9 mouse cellular contexts compared by ENCODE assay signal in the genomic region with DNA sequence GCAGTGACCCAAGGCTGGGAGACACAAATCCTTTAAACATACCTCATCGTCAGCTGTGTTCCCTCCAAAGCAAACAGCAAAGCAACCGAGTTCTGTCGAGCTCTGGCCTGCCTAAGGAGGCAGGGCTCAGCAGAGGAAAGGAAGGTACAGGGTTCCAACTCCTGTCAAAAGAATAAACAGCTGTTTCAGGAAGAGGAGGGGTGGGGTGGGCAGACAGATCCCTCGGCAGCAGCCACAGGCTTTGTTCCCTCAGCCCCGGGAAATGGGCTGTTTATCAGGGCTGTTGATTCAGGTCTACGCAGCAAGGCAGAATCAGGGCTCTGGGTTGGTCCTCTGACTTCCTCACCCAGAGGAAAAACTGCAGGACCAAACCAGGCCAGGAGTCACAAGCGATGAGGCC. TPM values are rescaled to one million over a fixed set of nuclear protein-coding genes. Genes with fewer than 3 reads are reported as not detected.
DNase-seq lines count a peak whose midpoint lies in the region; ATAC-seq and TF ChIP-seq lines count a peak whose summit lies in the region.
"Had no signal": no experiment of that assay in that cellular context is flagged by ENCODE, and none has a peak within 500 bp of the region (broad histone marks: within the 10 kb centered on the region; RNA-seq: fewer than 3 reads in every experiment).

No protein-coding gene starts in this region.

- no peaks in the 10 kb centered on the region for H3K9me3 ChIP-seq in intestine, embryonic 14.5 days (ENCODE audit: control insufficient read depth, low read length)
- no peaks in the 10 kb centered on the region for H3K9me3 ChIP-seq in liver, embryonic 16.5 days (replicated peaks; ENCODE audit: control insufficient read depth, low read length)
- H3K9me3 ChIP-seq: G1E had no signal

- 17% methylated on average over 7 of the region's 7 CpGs for WGBS in intestine, embryonic 14.5 days
- WGBS in liver, embryonic 16.5 days (ENCODE audit: insufficient replicate concordance) = 33% methylated on average over 7 of the region's 7 CpGs
- 40% methylated on average over 7 of the region's 7 CpGs for WGBS in cerebellum, adult 2 months

- peak; percentile 21 for DNase-seq in urinary bladder, postnatal 14 days (ENCODE audit: low spot score)
- DNase-seq in urinary bladder, postnatal 10 days (ENCODE audit: low spot score) = no peak
- DNase-seq in intestine, embryonic 14.5 days (ENCODE audit: low spot score) = no peak
- no peak for DNase-seq in cerebellum, adult 18-20 months
- DNase-seq in cerebellum, adult 2 months = no peak
- DNase-seq in gastrocnemius, adult 8-10 months (ENCODE audit: low spot score in 2 of 2) = no peak

- no peak for TF ChIP-seq POLR2A in cerebellum, adult 2 months (IDR thresholded peaks at IDR 0.05; ENCODE audit: borderline replicate concordance, insufficient read depth, low read length)

- no peak for TF ChIP-seq CTCF in cerebellum, adult 2 months (IDR thresholded peaks at IDR 0.05; ENCODE audit: borderline replicate concordance, insufficient read depth, low read depth, low read length)

- no peaks in the 10 kb centered on the region for H3K27me3 ChIP-seq in intestine, embryonic 14.5 days (replicated peaks; ENCODE audit: control insufficient read depth, insufficient read depth, low read length)
- no peaks in the 10 kb centered on the region for H3K27me3 ChIP-seq in liver, embryonic 16.5 days (ENCODE audit: control insufficient read depth, insufficient read depth, low read depth, low read length)
- H3K27me3 ChIP-seq in cerebellum, adult 2 months (ENCODE audit: control insufficient read depth, insufficient read depth, low read length) = no peaks in the 10 kb centered on the region

- H3K36me3 ChIP-seq in intestine, embryonic 14.5 days (ENCODE audit: control insufficient read depth, insufficient read depth, low read length) = no peaks in the 10 kb centered on the region
- no peaks in the 10 kb centered on the region for H3K36me3 ChIP-seq in liver, embryonic 16.5 days (ENCODE audit: control insufficient read depth, insufficient read depth)

- ATAC-seq in intestine, embryonic 14.5 days (replicated peaks; ENCODE audit: low FRiP score, low TSS enrichment, low read depth) = peak; percentile 40; the same call in 1 of the 2 replicates
- peak; percentile 21; the same call in 1 of the 2 replicates for ATAC-seq in liver, embryonic 16.5 days (ENCODE audit: low read depth)
- no peak for ATAC-seq in inflammation-experienced regulatory T-cells, adult 6 months

- H3K4me1 ChIP-seq in intestine, embryonic 14.5 days (replicated peaks; ENCODE audit: control insufficient read depth, insufficient read depth, low read length) = peaks cover 27% of the 10 kb centered on the region
- peaks cover 8% of the 10 kb centered on the region; the same call in 1 of the 2 replicates for H3K4me1 ChIP-seq in liver, embryonic 16.5 days (ENCODE audit: control insufficient read depth, low read depth, low read length)
- no peaks in the 10 kb centered on the region for H3K4me1 ChIP-seq in cerebellum, adult 2 months (ENCODE audit: control insufficient read depth, insufficient read depth, low read length)

- H3K27ac ChIP-seq in intestine, embryonic 14.5 days (ENCODE audit: low read depth) = peak overlapping the region; percentile 62
- H3K27ac ChIP-seq in liver, embryonic 16.5 days (ENCODE audit: low read length) = no peak overlapping the region
- H3K27ac ChIP-seq in cerebellum, adult 2 months (ENCODE audit: insufficient read depth, low read length) = no peak overlapping the region

- H3K4me2 ChIP-seq in intestine, embryonic 14.5 days (ENCODE audit: low read length) = peak overlapping the region; percentile 27
- no peak overlapping the region for H3K4me2 ChIP-seq in liver, embryonic 16.5 days (ENCODE audit: low read depth, low read length)

- no peak overlapping the region for H3K9ac ChIP-seq in intestine, embryonic 14.5 days (ENCODE audit: low read length)
- H3K9ac ChIP-seq in liver, embryonic 16.5 days (ENCODE audit: low read depth, low read length) = no peak overlapping the region

- no peak overlapping the region for H3K4me3 ChIP-seq in intestine, embryonic 14.5 days (ENCODE audit: low read depth, low read length)
- no peak overlapping the region for H3K4me3 ChIP-seq in liver, embryonic 16.5 days (ENCODE audit: low read depth, low read length)
- H3K4me3 ChIP-seq in cerebellum, adult 2 months (replicated peaks; ENCODE audit: insufficient read depth, low read depth, low read length) = no peak overlapping the region

RNA-seq across cellular contexts. Expression of a gene that starts 30.6 kb away (rescaled TPM):
- 20.1 and 20.8 TPM in 2 replicates for polyA plus RNA-seq in intestine, embryonic 14.5 days (2014; fragmentation: Nextera tagmentation; extraction: Ambion mirVana)
- 9.1 and 9.6 TPM in 2 replicates for polyA plus RNA-seq in liver, embryonic 16.5 days (2015; fragmentation: Nextera tagmentation; extraction: Ambion mirVana)
- 10 to 100 TPM; 17.5 to 19.2 (median 18.0) TPM for polyA plus RNA-seq in inflammation-experienced regulatory T-cells, adult 6 months (2017; shearing (Covaris generic))
- 1.2 and 1.5 TPM in 2 replicates for polyA plus RNA-seq in cerebellum, adult 2 months (2012; rRNA removed)
- total RNA-seq in gastrocnemius, adult 8-10 months (2022) = 1 to 10 TPM; 3.3 to 5.5 (median 4.0) TPM

RNA-seq across cellular contexts. Expression of a gene that starts 35.5 kb away (rescaled TPM):
- polyA plus RNA-seq in intestine, embryonic 14.5 days (2014; fragmentation: Nextera tagmentation; extraction: Ambion mirVana) = not detected in 2 replicates
- not detected in 2 replicates for polyA plus RNA-seq in liver, embryonic 16.5 days (2015; fragmentation: Nextera tagmentation; extraction: Ambion mirVana)
- not detected for polyA plus RNA-seq in inflammation-experienced regulatory T-cells, adult 6 months (2017; shearing (Covaris generic))
- polyA plus RNA-seq in cerebellum, adult 2 months (2012; rRNA removed) = not detected in 2 replicates
- total RNA-seq in gastrocnemius, adult 8-10 months (2022) = not detected
- total RNA-seq: G1E had no signal
- polyA plus RNA-seq: G1E had no signal
